Mouse (Mus musculus) mouse embryonic stem cell (cell line): ENCODE results near the gene Olfr896-ps1.

Experiments used
- in situ Hi-C, 2 experiments: fragments of 300-500 bp; cut with MboI; formaldehyde crosslinking; loops; 1 replicate in 1 of 2; 3 replicates in 1 of 2; pipeline ENCODE4 v1.14.3; 2019 to 2020; ENCODE audit warnings: low sequenced_read_pairs in 2 of 2, low pct_unique_long_range_greater_than_20kb in 1 of 2, mixed read lengths in 1 of 2; ENCODE audit not compliant: unreplicated experiment in 1 of 2

Olfr896-ps1 gene

GRCm38 (mm10) chr9:38290807-38291206 is at the start of gene Olfr896-ps1:
TSS of gene Olfr896-ps1 (plus strand) at chr9:38291107.
- in situ Hi-C loops = no loop called here

GRCm38 (mm10) chr9:38252474-38252873 is 38.4 kb upstream of the Olfr896-ps1 start, which contains the start of gene Olfr143:
TSS of gene Olfr143 (plus strand) at chr9:38252774.
- in situ Hi-C loops = no loop called here

- in situ Hi-C loops = no loop called here
Observed at GRCm38 (mm10) chr9:38267551-38267950, 23.4 kb upstream of the Olfr896-ps1 start, which contains the start of gene Olfr895. TSS of gene Olfr895 (plus strand) at chr9:38267851.

- in situ Hi-C loops = no loop called here
Observed at GRCm38 (mm10) chr9:38328760-38329159, 37.9 kb downstream of the Olfr896-ps1 start, which contains the start of gene Olfr25. TSS of gene Olfr25 (plus strand) at chr9:38329060.
